Mouse (Mus musculus): Measurements from ENCODE around the gene Gm17606.
A peak's percentile ranks its signal among the peaks of the same experiment; 100 is the strongest.

Gene Gm17606

GRCm38 (mm10) chr14:54628103-54628502, 12.6 kb upstream of the Gm17606 start:
- DNase-seq = no peak

- DNase-seq = no peak
Measured at GRCm38 (mm10) chr14:54629797-54630196, 11.0 kb upstream of the Gm17606 start.

GRCm38 (mm10) chr14:54630583-54631239, 10.0 kb upstream of the Gm17606 start:
- DNase-seq = no peak

- no peak for DNase-seq
Measured at GRCm38 (mm10) chr14:54631240-54631599, 9.5 kb upstream of the Gm17606 start.

GRCm38 (mm10) chr14:54632252-54632651, 8.5 kb upstream of the Gm17606 start:
- no peak for DNase-seq

- DNase-seq = no peak
Measured at GRCm38 (mm10) chr14:54634182-54634581, 6.6 kb upstream of the Gm17606 start.

- no peak for DNase-seq
Measured at GRCm38 (mm10) chr14:54636954-54637353, 3.8 kb upstream of the Gm17606 start.

- no peak for DNase-seq
Measured at GRCm38 (mm10) chr14:54638210-54638609, 2.5 kb upstream of the Gm17606 start.

GRCm38 (mm10) chr14:54640121-54640520, 631 bp upstream of the Gm17606 start:
- no peak for DNase-seq

GRCm38 (mm10) chr14:54641305-54641969, 685 bp downstream of the Gm17606 start, which contains the start of gene Cdh24:
Cdh24 (minus strand) TSS chr14:54641364.
- DNase-seq = peak; percentile 86

- no peak for DNase-seq
Measured at GRCm38 (mm10) chr14:54642224-54642944, 1.6 kb downstream of the Gm17606 start.

GRCm38 (mm10) chr14:54643011-54643410, 2.3 kb downstream of the Gm17606 start:
- no peak for DNase-seq

GRCm38 (mm10) chr14:54644294-54644693, 3.5 kb downstream of the Gm17606 start:
- DNase-seq = no peak

- no peak for DNase-seq
Measured at GRCm38 (mm10) chr14:54646455-54646854, 5.7 kb downstream of the Gm17606 start.

- no peak for DNase-seq
Measured at GRCm38 (mm10) chr14:54646898-54647636, 6.3 kb downstream of the Gm17606 start.

- no peak for DNase-seq
Measured at GRCm38 (mm10) chr14:54647900-54648299, 7.1 kb downstream of the Gm17606 start.

- peak; percentile 77 for DNase-seq
Measured at GRCm38 (mm10) chr14:54650621-54651454, 10.1 kb downstream of the Gm17606 start.

- DNase-seq = no peak
Measured at GRCm38 (mm10) chr14:54651556-54651955, 10.8 kb downstream of the Gm17606 start.

GRCm38 (mm10) chr14:54652787-54653186, 12.0 kb downstream of the Gm17606 start:
- DNase-seq = no peak

GRCm38 (mm10) chr14:54653496-54653895, 12.7 kb downstream of the Gm17606 start:
- peak; percentile 90 for DNase-seq

- no peak for DNase-seq
Measured at GRCm38 (mm10) chr14:54660009-54660408, 19.3 kb downstream of the Gm17606 start.
